Mouse (Mus musculus): ENCODE results near the gene Scube1. TPM values are rescaled to one million over a fixed set of nuclear protein-coding genes. Genes with fewer than 3 reads are reported as not detected.

Gene Scube1
- polyA plus RNA-seq, 1 experiment from 2014 or later = 3.6 TPM

DNA sequence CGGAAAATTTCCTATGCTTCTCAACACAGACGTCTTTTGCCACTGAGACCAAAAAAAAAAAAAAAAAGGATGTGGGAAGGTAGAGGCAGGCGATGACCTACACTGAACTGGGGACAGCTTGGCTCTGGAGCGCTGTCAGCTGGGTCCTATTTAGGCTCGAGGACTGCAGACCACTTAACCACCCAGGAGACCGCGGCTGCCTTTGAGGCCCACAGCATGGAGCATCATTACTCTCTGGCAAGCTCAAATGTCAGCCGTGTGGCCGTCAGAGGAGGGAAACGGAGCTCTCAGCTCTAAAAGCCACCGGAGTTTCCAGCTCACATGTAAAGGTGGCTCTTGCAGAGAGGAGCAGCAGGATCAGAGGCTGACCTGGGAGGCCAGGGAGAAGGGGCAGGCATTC, 46.2 kb downstream of the Scube1 start:
- Histone ChIP-seq H3K9me3 (ENCODE audit: control insufficient read depth, low read length) (no peaks in the 10 kb centered on the region), H3K27ac (ENCODE audit: low read length) (no peak overlapping the region), H3K4me1 (ENCODE audit: control insufficient read depth, insufficient read depth, low read length) (peaks cover 15% of the 10 kb centered on the region), H3K4me2 (ENCODE audit: low read depth, low read length) (no peak overlapping the region), H3K4me3 (ENCODE audit: low read length) (no peak overlapping the region), H3K9ac (ENCODE audit: low read depth, low read length) (no peak overlapping the region), H3K36me3 (ENCODE audit: control insufficient read depth, insufficient read depth, low read length) (no peaks in the 10 kb centered on the region), H3K27me3 (replicated peaks; ENCODE audit: control insufficient read depth, insufficient read depth, low read length) (0 out of 2 replicates have a peak, but pooled peaks cover 9% of the 10 kb centered on the region)
- WGBS = 16% methylated on average over 11 of the region's 11 CpGs
- no peak for ATAC-seq

DNA sequence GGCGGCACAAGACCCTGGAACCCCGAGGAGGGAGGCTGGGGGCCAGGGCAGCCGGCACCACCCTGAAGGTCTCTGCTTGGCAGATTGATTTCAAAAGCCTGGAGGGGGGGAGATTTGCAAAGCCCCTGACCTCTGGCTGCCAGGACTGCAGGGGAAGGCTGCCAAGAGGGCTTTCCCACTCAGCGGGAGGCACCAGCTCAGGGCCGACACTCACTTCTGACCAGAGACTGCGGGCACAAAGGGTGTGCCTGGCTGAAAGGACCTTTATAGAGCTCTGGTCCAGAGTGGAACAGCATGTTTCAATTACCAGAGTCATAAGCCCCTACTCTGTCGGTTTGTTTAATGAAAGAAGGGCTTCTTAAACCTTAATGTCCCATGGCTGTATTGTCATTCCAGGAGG, 46.7 kb downstream of the Scube1 start:
- H3K4me1 ChIP-seq (ENCODE audit: control insufficient read depth, insufficient read depth, low read length) = peaks cover 15% of the 10 kb centered on the region
- no peak overlapping the region for H3K27ac ChIP-seq (ENCODE audit: low read length)
- H3K4me3 ChIP-seq (ENCODE audit: low read length) = no peak overlapping the region
- ATAC-seq = no peak
- 23% methylated on average over 7 of the region's 7 CpGs for WGBS
- H3K9me3 ChIP-seq (ENCODE audit: control insufficient read depth, low read length) = no peaks in the 10 kb centered on the region
- no peak overlapping the region for H3K9ac ChIP-seq (ENCODE audit: low read depth, low read length)
- no peak overlapping the region for H3K4me2 ChIP-seq (ENCODE audit: low read depth, low read length)
- H3K36me3 ChIP-seq (ENCODE audit: control insufficient read depth, insufficient read depth, low read length) = no peaks in the 10 kb centered on the region
- H3K27me3 ChIP-seq (replicated peaks; ENCODE audit: control insufficient read depth, insufficient read depth, low read length) = 0 out of 2 replicates have a peak, but pooled peaks cover 9% of the 10 kb centered on the region

GRCm38 (mm10) chr15:83677098-83677497, 47.7 kb downstream of the Scube1 start:
- H3K36me3 ChIP-seq (ENCODE audit: control insufficient read depth, insufficient read depth, low read length) = no peaks in the 10 kb centered on the region
- no peak overlapping the region for H3K9ac ChIP-seq (ENCODE audit: low read depth, low read length)
- no peaks in the 10 kb centered on the region for H3K9me3 ChIP-seq (ENCODE audit: control insufficient read depth, low read length)
- H3K4me2 ChIP-seq (ENCODE audit: low read depth, low read length) = no peak overlapping the region
- H3K4me1 ChIP-seq (ENCODE audit: control insufficient read depth, insufficient read depth, low read length) = peaks cover 15% of the 10 kb centered on the region
- H3K4me3 ChIP-seq (ENCODE audit: low read length) = no peak overlapping the region
- ATAC-seq = no peak
- 90% methylated on average over 6 of the region's 6 CpGs for WGBS
- H3K27me3 ChIP-seq (replicated peaks; ENCODE audit: control insufficient read depth, insufficient read depth, low read length) = 0 out of 2 replicates have a peak, but pooled peaks cover 9% of the 10 kb centered on the region
- H3K27ac ChIP-seq (ENCODE audit: low read length) = no peak overlapping the region

DNA sequence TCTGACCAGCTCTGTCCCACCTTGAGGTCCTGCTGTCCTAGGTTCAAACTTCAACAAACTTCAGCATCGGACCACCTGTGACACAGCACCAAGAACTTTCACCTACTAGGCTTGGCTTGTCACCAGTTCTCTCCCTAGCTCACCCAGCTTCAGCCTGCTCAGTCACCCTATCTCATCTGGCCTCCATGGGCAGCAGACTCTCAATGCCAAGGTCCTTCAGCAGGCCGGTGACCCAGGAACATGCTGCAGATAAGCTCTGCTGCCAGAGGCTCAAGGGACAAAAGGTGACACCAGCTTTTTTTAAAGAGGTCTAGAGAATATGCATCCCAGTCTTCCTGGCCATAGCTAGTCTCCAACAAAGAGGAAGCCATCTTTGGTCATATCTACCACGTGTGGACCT, 48.5 kb downstream of the Scube1 start:
- H3K27me3 ChIP-seq (replicated peaks; ENCODE audit: control insufficient read depth, insufficient read depth, low read length) = 0 out of 2 replicates have a peak, but pooled peaks cover 9% of the 10 kb centered on the region
- ATAC-seq = no peak
- H3K4me3 ChIP-seq (ENCODE audit: low read length) = no peak overlapping the region
- peaks cover 15% of the 10 kb centered on the region for H3K4me1 ChIP-seq (ENCODE audit: control insufficient read depth, insufficient read depth, low read length)
- no peak overlapping the region for H3K9ac ChIP-seq (ENCODE audit: low read depth, low read length)
- H3K9me3 ChIP-seq (ENCODE audit: control insufficient read depth, low read length) = no peaks in the 10 kb centered on the region
- no peaks in the 10 kb centered on the region for H3K36me3 ChIP-seq (ENCODE audit: control insufficient read depth, insufficient read depth, low read length)
- WGBS = 91% methylated on average over 3 of the region's 3 CpGs
- no peak overlapping the region for H3K4me2 ChIP-seq (ENCODE audit: low read depth, low read length)
- no peak overlapping the region for H3K27ac ChIP-seq (ENCODE audit: low read length)

DNA sequence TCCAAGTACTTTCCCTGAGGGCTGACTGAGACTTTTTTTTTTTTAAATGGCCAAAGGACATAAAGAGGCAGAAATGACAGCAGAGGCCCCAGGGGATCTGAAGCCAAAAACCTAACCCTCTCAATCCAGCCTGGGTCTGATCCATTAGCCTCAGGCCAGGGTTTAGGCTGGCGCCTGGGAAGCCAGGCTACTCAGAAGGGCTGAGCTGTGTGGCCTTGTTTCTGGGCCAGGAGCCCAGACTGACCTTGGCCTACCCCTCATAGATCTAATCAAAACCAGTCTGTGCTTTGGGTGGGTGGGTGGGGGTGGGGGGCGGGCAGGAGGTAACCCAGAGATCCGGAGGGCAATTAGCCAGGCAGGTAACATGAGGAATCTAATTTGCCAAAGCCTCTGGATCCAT, 51.2 kb downstream of the Scube1 start:
- H3K9ac ChIP-seq (ENCODE audit: low read depth, low read length) = no peak overlapping the region
- 0 out of 2 replicates have a peak, but pooled peaks cover 3% of the 10 kb centered on the region for H3K27me3 ChIP-seq (replicated peaks; ENCODE audit: control insufficient read depth, insufficient read depth, low read length)
- H3K9me3 ChIP-seq (ENCODE audit: control insufficient read depth, low read length) = no peaks in the 10 kb centered on the region
- no peak overlapping the region for H3K4me2 ChIP-seq (ENCODE audit: low read depth, low read length)
- no peak overlapping the region for H3K27ac ChIP-seq (ENCODE audit: low read length)
- H3K4me3 ChIP-seq (ENCODE audit: low read length) = no peak overlapping the region
- peaks cover 7% of the 10 kb centered on the region for H3K4me1 ChIP-seq (ENCODE audit: control insufficient read depth, insufficient read depth, low read length)
- ATAC-seq = no peak
- 74% methylated on average over 3 of the region's 3 CpGs for WGBS
- H3K36me3 ChIP-seq (ENCODE audit: control insufficient read depth, insufficient read depth, low read length) = no peaks in the 10 kb centered on the region

- Histone ChIP-seq H3K27me3 (replicated peaks; ENCODE audit: control insufficient read depth, insufficient read depth, low read length) (no peaks in the 10 kb centered on the region), H3K4me2 (ENCODE audit: low read depth, low read length) (no peak overlapping the region), H3K4me1 (ENCODE audit: control insufficient read depth, insufficient read depth, low read length) (peaks cover 7% of the 10 kb centered on the region; the same call in 1 of the 2 replicates), H3K36me3 (ENCODE audit: control insufficient read depth, insufficient read depth, low read length) (no peaks in the 10 kb centered on the region), H3K4me3 (ENCODE audit: low read length) (no peak overlapping the region), H3K9me3 (ENCODE audit: control insufficient read depth, low read length) (no peaks in the 10 kb centered on the region), H3K9ac (ENCODE audit: low read depth, low read length) (no peak overlapping the region), H3K27ac (ENCODE audit: low read length) (no peak overlapping the region)
- 58% methylated on average over 6 of the region's 6 CpGs for WGBS
- ATAC-seq = no peak
Measured at GRCm38 (mm10) chr15:83667501-83667900, 57.3 kb downstream of the Scube1 start.

- Histone ChIP-seq H3K4me3 (ENCODE audit: low read length) (no peak overlapping the region), H3K9ac (ENCODE audit: low read depth, low read length) (no peak overlapping the region), H3K4me2 (ENCODE audit: low read depth, low read length) (no peak overlapping the region), H3K36me3 (ENCODE audit: control insufficient read depth, insufficient read depth, low read length) (no peaks in the 10 kb centered on the region), H3K27me3 (replicated peaks; ENCODE audit: control insufficient read depth, insufficient read depth, low read length) (no peaks in the 10 kb centered on the region), H3K9me3 (ENCODE audit: control insufficient read depth, low read length) (no peaks in the 10 kb centered on the region), H3K4me1 (ENCODE audit: control insufficient read depth, insufficient read depth, low read length) (peaks cover 7% of the 10 kb centered on the region; the same call in 1 of the 2 replicates), H3K27ac (ENCODE audit: low read length) (no peak overlapping the region)
- no peak for ATAC-seq
- 52% methylated on average over 10 of the region's 10 CpGs for WGBS
Measured at GRCm38 (mm10) chr15:83666418-83666817, 58.4 kb downstream of the Scube1 start.

GRCm38 (mm10) chr15:83665993-83666392, 58.8 kb downstream of the Scube1 start:
- no peaks in the 10 kb centered on the region for H3K9me3 ChIP-seq (ENCODE audit: control insufficient read depth, low read length)
- no peak overlapping the region for H3K4me3 ChIP-seq (ENCODE audit: low read length)
- H3K4me1 ChIP-seq (ENCODE audit: control insufficient read depth, insufficient read depth, low read length) = peaks cover 7% of the 10 kb centered on the region; the same call in 1 of the 2 replicates
- 77% methylated on average over 6 of the region's 6 CpGs for WGBS
- no peak overlapping the region for H3K9ac ChIP-seq (ENCODE audit: low read depth, low read length)
- no peak overlapping the region for H3K4me2 ChIP-seq (ENCODE audit: low read depth, low read length)
- no peaks in the 10 kb centered on the region for H3K36me3 ChIP-seq (ENCODE audit: control insufficient read depth, insufficient read depth, low read length)
- ATAC-seq = no peak
- no peak overlapping the region for H3K27ac ChIP-seq (ENCODE audit: low read length)
- H3K27me3 ChIP-seq (replicated peaks; ENCODE audit: control insufficient read depth, insufficient read depth, low read length) = no peaks in the 10 kb centered on the region

- Histone ChIP-seq H3K9me3 (ENCODE audit: control insufficient read depth, low read length) (no peaks in the 10 kb centered on the region), H3K27ac (ENCODE audit: low read length) (no peak overlapping the region), H3K9ac (ENCODE audit: low read depth, low read length) (no peak overlapping the region), H3K27me3 (replicated peaks; ENCODE audit: control insufficient read depth, insufficient read depth, low read length) (no peaks in the 10 kb centered on the region), H3K4me2 (ENCODE audit: low read depth, low read length) (no peak overlapping the region), H3K4me3 (ENCODE audit: low read length) (no peak overlapping the region), H3K36me3 (ENCODE audit: control insufficient read depth, insufficient read depth, low read length) (no peaks in the 10 kb centered on the region), H3K4me1 (ENCODE audit: control insufficient read depth, insufficient read depth, low read length) (peaks cover 7% of the 10 kb centered on the region; the same call in 1 of the 2 replicates)
- ATAC-seq = no peak
- 50% methylated on average over 5 of the region's 5 CpGs for WGBS
Measured at GRCm38 (mm10) chr15:83664722-83665121, 60.1 kb downstream of the Scube1 start.

DNA sequence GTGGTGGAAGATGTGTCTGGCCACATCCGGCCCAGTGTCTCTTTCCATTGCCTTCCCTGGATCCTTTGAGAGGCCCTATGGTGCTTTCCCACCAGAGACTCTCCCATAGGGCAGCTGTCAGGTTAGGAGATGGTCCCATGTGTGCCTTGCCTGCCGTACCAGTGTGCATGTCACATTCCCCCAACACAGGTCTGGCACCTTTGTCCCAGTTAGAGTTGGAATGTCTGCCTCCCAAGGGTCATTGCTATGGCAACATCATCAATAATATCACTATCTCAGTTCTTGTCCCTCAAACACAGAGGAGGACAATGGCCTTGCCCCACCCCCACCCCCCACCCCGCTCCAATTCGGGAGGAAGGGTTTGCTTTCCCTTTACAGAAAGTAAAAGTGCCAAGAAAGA, 61.8 kb downstream of the Scube1 start:
- WGBS = 55% methylated on average over 4 of the region's 4 CpGs
- Histone ChIP-seq H3K4me2 (ENCODE audit: low read depth, low read length) (no peak overlapping the region), H3K4me3 (ENCODE audit: low read length) (no peak overlapping the region), H3K27ac (ENCODE audit: low read length) (no peak overlapping the region), H3K9me3 (ENCODE audit: control insufficient read depth, low read length) (no peaks in the 10 kb centered on the region), H3K36me3 (ENCODE audit: control insufficient read depth, insufficient read depth, low read length) (no peaks in the 10 kb centered on the region), H3K9ac (ENCODE audit: low read depth, low read length) (no peak overlapping the region), H3K4me1 (ENCODE audit: control insufficient read depth, insufficient read depth, low read length) (peaks cover 7% of the 10 kb centered on the region; the same call in 1 of the 2 replicates), H3K27me3 (replicated peaks; ENCODE audit: control insufficient read depth, insufficient read depth, low read length) (no peaks in the 10 kb centered on the region)
- ATAC-seq = no peak

All from intestine, embryonic 16.5 days (tissue).